Mouse (Mus musculus): ENCODE results near the gene Ctnnd2. TPM values are rescaled to one million over a fixed set of nuclear protein-coding genes. Genes with fewer than 3 reads are reported as not detected.
A peak's percentile ranks its signal among the peaks of the same experiment; 100 is the strongest.

Gene Ctnnd2
- total and polyA plus RNA-seq, 3 experiments, result 2.3 to 5.1 (median 3.3) TPM

GRCm38 (mm10) chr15:30513122-30513521, 340.7 kb downstream of the Ctnnd2 start:
- no peak for DNase-seq

GRCm38 (mm10) chr15:30515425-30515824, 343.0 kb downstream of the Ctnnd2 start:
- DNase-seq, result peak; percentile 3

GRCm38 (mm10) chr15:30541459-30541858, 369.1 kb downstream of the Ctnnd2 start:
- DNase-seq, result no peak

- DNase-seq, result no peak
These were observed 375.9 kb downstream of the Ctnnd2 start for GRCm38 (mm10) chr15:30548263-30548662.

GRCm38 (mm10) chr15:30550956-30551355, 378.6 kb downstream of the Ctnnd2 start:
- DNase-seq, result no peak

- DNase-seq, result no peak
These were observed 381.6 kb downstream of the Ctnnd2 start for GRCm38 (mm10) chr15:30553910-30554406.

GRCm38 (mm10) chr15:30555787-30556186, 383.4 kb downstream of the Ctnnd2 start:
- DNase-seq, result no peak

GRCm38 (mm10) chr15:30562375-30562774, 390.0 kb downstream of the Ctnnd2 start:
- no peak for DNase-seq

GRCm38 (mm10) chr15:30564594-30564993, 392.2 kb downstream of the Ctnnd2 start:
- DNase-seq, result no peak

- DNase-seq, result no peak
These were observed 397.9 kb downstream of the Ctnnd2 start for GRCm38 (mm10) chr15:30570254-30570800.

GRCm38 (mm10) chr15:30587446-30587845, 415.1 kb downstream of the Ctnnd2 start:
- no peak for DNase-seq

- DNase-seq, result no peak
These were observed 418.5 kb downstream of the Ctnnd2 start for GRCm38 (mm10) chr15:30590865-30591264.

- no peak for DNase-seq
These were observed 423.1 kb downstream of the Ctnnd2 start for GRCm38 (mm10) chr15:30595507-30595906.

GRCm38 (mm10) chr15:30610613-30611012, 438.2 kb downstream of the Ctnnd2 start:
- DNase-seq, result no peak

GRCm38 (mm10) chr15:30615451-30615850, 443.1 kb downstream of the Ctnnd2 start:
- DNase-seq, result no peak

GRCm38 (mm10) chr15:30616861-30617260, 444.5 kb downstream of the Ctnnd2 start:
- DNase-seq, result no peak

- DNase-seq, result no peak
These were observed 445.5 kb downstream of the Ctnnd2 start for GRCm38 (mm10) chr15:30617932-30618331.

- DNase-seq, result peak; percentile 6
These were observed 456.1 kb downstream of the Ctnnd2 start for GRCm38 (mm10) chr15:30628524-30628923.

GRCm38 (mm10) chr15:30632113-30632735, 459.8 kb downstream of the Ctnnd2 start:
- DNase-seq, result no peak

- DNase-seq, result no peak
These were observed 461.5 kb downstream of the Ctnnd2 start for GRCm38 (mm10) chr15:30633917-30634316.

- no peak for DNase-seq
These were observed 462.1 kb downstream of the Ctnnd2 start for GRCm38 (mm10) chr15:30634522-30634921.

GRCm38 (mm10) chr15:30640651-30641050, 468.3 kb downstream of the Ctnnd2 start:
- DNase-seq, result no peak

- DNase-seq, result no peak
These were observed 473.3 kb downstream of the Ctnnd2 start for GRCm38 (mm10) chr15:30645688-30646087.
